Mouse (Mus musculus): Measurements from ENCODE around the gene Edem1.
"Not testable (repeated sequence)": the region's sequence is repeated elsewhere in the genome, so short reads cannot be mapped to it uniquely, and the experiment has no call there.

Edem1 gene

DNA sequence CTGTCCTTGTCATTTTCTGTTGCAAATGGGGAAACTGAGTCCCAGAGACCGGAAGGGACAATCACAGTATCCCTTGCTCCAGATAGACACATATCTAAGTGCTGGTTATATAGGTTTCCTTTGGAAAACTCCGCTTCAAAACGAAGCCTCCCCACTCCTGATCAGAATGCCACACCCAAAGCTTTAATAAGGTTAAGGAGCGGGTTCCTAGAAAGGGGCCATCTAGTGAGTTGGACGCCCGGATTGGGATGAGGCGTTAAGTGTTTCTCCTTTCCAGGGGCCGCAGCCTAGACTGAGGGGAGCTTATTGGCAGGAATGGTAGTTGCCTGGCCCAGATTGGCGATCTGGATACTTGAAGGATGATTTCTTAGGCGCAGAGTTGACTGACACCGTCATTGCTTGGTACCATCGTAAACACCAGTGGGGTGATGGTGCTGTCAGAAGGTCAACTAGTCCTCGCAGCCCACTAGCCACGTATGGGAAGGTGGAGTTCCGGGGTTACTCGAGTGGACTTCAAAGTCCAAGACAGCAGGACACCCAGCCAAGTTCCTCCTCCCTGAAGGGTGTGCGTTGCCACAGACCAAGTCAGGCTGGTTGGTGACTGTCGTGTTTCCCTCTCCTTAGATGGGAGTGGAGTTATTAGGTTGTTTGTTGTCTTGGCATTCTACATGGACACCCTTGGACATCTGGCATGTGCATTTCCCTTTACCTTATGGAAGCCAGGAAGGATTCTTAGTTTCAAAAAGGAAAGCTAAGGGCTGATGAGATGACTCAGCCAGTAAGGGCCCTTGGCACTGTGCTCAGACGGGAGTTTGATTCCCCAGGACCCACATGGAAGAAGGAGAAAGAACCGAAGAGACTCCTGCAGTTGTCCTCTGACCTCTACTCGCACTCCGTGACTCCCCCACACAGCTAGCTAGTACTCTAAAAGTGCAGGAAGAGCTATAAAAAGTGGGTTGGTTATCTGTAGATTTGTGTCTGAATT is 1.2 kb downstream of the Edem1 start:
- peak in 1 of 2 experiments; percentile 44 for DNase-seq (ENCODE audit: low read depth in 1 of 2, low spot score in 2 of 2)

DNA sequence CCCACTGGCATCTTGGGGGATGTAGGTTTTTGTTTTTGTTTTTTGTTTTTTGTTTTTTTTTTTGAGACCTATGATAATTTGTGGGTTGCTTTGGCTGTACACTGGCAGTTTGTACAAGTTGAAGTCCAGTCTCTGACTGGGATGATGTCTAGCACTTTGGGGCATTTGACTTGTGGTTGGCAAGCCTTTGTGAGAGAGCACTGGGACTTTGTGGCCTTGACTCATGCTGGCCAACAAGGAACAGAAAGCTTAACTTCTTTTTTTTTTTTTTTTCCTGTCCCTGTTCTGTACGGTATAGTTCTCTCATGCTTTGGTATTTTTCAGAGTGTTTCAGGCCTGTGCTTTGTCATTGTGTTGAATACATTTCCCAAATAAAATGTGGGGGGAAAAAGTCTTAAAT is 3.7 kb downstream of the Edem1 start:
- DNase-seq (ENCODE audit: low read depth in 1 of 2, low spot score in 2 of 2): no peak

- DNase-seq (ENCODE audit: low read depth in 1 of 2, low spot score in 2 of 2): no peak
Observed at GRCm38 (mm10) chr6:108832989-108833388, 4.5 kb downstream of the Edem1 start.

DNA sequence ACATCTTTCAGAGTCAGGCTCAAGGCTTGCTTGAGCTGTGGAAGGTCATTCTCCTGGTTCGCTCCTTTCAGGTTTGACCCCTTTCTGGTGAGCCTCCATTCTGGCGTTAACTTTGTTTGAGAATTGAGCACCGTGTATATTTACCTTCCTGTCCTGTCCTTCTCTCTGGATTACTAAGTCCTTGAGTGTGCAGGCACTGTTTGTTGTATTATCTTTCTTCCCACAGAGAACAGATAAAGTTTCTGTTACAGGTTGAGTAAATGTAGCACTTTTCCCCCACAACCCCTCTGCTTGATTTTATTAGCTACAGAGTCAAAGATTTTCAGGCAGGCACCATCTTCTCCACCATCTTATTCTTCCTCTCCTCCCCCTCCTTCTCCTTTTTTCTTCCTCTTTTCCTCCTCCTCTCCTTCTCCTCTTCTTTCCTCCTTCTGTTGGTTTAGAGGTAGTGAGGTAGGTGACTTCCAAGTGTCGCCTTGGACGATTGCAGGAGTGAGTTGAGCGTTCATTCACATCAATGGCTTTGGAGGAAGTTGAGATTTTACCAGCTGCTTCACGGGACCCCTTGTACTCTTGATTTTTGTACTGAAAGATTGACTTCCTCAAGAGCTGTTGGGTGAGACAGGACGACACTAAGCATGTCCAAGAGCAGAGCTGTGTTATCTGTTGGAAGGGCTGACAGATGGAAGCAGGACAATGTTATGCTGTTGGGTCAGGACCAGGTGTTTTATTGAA is 5.7 kb downstream of the Edem1 start:
- no peak for DNase-seq (ENCODE audit: low read depth in 1 of 2, low spot score in 2 of 2)

DNA sequence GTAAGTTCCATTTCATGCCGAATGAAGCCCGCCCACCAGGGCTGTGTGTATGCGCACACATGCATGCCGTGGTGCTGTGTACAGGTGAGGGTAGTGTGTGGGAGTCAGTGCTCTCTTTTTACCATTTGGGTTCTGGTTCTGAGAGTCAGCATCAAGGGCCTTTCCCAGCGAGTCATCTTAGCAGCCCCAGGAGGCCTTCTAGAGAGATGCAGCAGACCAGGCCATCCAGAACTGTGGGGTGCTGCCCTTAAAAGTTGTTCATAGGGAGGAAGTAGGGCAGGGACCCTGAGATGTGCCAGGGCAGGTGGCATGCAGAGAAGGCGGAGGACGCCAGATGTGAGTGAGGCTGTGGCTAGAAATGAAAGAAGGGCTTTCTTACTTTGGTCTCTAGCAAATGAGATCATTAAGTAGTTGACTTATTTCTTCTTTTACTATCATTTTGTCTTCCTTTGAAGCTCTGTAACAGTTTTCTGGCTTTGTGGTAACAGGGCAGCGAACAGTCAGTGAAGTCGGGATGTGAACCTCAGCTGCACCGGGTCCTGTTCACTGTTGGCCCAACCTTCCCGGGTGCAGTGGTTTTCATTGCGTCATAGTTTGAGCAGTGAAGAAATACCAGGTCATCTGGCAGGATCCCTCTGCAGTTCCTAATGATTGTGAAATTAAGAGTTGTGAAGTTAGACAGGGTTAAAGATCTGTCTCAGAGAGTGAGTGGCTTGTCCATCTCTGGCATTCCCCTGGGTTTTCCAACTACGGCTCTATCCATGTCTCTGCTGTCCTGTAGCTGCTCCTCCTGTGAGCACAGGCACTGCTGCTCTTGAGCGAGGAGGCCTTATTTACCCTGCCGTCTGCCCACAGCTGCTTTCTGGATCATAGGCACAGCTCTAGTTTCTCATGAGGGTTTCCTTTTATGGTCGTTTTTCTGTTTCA is 7.6 kb downstream of the Edem1 start:
- peak; percentile 50 to 66 for DNase-seq (ENCODE audit: low read depth in 1 of 2, low spot score in 2 of 2)

GRCm38 (mm10) chr6:108837081-108837480 is 8.6 kb downstream of the Edem1 start:
- DNase-seq (ENCODE audit: low read depth in 1 of 2, low spot score in 2 of 2): no peak

- no peak for DNase-seq (ENCODE audit: low read depth in 1 of 2, low spot score in 2 of 2)
Observed at GRCm38 (mm10) chr6:108837958-108838357, 9.5 kb downstream of the Edem1 start.

DNA sequence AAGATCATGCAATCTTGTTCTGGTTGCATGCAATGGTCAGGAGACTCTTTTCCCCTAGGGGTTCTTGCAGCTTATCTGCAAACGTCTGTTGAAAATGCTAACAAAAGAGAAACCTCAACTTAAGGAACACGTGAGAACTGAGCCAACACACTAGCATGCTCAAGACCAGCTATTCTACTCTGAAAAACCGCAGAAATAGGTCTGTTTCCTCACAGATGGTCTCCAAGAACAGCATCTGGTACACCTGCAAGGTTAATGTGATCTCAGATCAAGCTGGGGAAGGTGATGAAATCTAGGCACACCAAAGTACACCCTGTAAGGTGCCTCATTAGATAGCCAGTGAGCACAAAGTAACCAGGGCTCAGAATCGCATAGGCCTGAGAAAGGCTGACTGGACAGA is 11.0 kb downstream of the Edem1 start:
- DNase-seq (ENCODE audit: low read depth in 1 of 2, low spot score in 2 of 2): no peak

GRCm38 (mm10) chr6:108840861-108841640 is 12.6 kb downstream of the Edem1 start:
- DNase-seq (ENCODE audit: low read depth in 1 of 2, low spot score in 2 of 2): no peak

DNA sequence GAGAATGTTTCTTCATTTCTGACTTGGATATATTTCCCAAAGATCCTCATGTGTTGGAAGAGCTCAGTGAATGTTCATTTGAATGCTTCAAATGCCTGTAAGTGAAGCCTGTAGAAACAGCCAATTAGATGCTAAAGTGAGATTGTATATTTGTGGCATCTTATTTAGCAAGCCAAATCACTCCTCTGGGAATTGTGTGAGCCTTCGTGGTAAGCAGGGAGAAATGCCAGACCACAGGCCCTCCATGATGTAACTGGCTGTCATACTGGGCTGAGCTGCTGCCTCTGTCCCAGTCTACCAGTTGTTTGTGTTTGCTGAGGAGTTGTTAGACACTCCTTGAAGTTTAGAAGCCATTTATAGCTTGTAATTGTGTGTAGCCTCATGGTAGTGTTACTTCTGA is 15.2 kb downstream of the Edem1 start:
- DNase-seq (ENCODE audit: low read depth in 1 of 2, low spot score in 2 of 2): no peak

- DNase-seq (ENCODE audit: low read depth in 1 of 2, low spot score in 2 of 2): no peak
Observed at GRCm38 (mm10) chr6:108844093-108844492, 15.7 kb downstream of the Edem1 start.

- DNase-seq (ENCODE audit: low read depth in 1 of 2, low spot score in 2 of 2): no peak
Observed at GRCm38 (mm10) chr6:108844771-108845170, 16.3 kb downstream of the Edem1 start.

GRCm38 (mm10) chr6:108852088-108852670 is 23.7 kb downstream of the Edem1 start:
- DNase-seq (ENCODE audit: low read depth in 1 of 2, low spot score in 2 of 2): no peak

DNA sequence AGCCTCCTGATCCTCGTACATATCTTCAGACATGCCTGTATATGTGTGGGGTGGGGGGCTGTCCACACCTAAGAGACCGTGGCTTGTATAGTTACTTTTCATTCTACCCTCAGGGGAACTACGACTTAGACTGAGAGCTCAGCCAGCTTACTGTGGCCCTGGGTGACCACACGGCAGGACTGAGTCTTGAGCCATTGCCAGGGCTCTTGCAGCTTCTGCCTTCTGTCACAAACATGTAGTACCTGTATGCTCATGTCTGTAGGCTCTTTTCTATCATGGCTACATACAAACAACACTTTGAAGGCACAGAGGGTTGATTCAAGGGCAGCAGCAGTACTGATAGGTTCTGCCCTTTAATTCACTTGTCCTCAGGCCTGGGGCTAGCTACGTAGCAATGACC is 24.5 kb downstream of the Edem1 start:
- no peak for DNase-seq (ENCODE audit: low read depth in 1 of 2, low spot score in 2 of 2)

DNA sequence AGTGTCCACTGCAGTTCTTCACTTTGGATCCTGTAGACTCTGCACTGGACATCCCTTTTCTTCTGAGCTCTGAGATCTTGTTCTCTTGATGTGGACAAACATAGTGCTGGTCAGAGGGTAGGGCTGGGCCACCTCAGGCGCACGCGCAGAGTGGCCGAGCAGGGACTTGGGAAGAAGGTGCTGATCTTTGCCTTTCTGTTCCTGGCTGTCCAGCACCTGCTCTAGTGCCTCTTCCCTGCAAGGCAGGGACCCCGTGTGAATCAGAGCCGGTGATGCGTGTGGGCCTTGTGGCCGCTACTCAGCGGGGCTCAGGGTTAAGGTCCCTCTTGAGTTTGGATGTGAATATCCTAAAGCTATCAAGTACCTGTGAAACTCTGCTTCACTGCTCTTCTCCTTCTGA is 30.1 kb downstream of the Edem1 start:
- no peak for DNase-seq (ENCODE audit: low read depth in 1 of 2, low spot score in 2 of 2)

DNA sequence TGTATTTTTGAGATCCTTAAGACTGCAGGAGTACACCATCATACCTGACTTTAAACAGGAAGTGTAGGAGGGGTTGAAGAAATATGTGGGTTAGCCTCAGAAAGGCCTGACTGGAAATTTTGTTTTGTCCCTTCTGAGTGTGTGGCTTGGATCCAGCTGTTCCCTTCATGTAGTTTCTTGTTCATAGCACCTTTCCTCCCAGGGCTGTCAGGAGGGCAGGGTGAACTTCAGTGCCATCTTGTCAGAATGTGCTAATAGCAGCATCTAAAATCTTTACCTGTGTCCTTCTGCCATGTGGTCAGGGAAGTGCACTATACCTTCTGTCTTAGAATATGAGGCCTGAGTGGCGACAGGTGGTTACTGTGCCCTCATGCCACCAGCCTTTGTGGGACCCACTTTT is 32.8 kb downstream of the Edem1 start:
- no peak for DNase-seq (ENCODE audit: low read depth in 1 of 2, low spot score in 2 of 2)

DNA sequence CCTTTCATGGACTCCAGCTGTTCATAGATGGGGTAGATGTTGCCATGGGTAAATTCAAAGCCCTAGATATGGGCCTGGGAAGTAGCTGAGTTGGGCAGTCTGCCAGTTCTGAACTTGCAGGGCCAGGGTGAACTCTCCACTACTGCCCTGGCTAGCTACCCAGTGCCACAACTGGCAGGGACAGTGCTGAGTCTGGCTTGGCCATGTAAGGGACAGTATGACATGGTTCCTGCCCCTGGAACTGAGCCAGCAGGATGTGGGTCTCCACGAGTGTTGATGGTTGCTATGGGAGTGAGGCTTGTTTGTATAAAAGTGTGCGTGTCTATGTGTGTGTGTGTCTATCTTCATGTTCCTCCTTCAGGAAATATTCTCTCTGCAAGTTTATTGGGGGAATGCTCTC is 34.1 kb downstream of the Edem1 start:
- DNase-seq (ENCODE audit: low read depth in 1 of 2, low spot score in 2 of 2): no peak

DNA sequence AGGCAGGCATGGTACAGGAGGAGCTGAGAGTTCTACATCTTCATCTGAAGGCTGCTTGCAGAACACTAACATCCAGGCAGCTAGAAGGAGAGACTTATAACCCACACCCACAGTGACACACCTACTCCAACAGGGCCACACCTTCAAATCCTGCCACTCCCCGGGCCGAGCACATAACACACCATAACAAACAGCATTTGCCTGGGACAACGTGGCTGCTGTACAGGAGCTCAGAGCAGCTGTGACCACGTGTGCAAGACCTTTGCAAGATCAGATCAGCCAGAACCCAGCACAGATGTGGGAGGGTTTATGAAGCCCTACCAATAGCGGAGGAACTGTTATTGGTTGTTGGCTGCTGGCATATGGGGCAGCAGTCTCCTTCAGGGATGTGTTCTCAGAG is 37.9 kb downstream of the Edem1 start:
- no peak for DNase-seq (ENCODE audit: low read depth in 1 of 2, low spot score in 2 of 2)

DNA sequence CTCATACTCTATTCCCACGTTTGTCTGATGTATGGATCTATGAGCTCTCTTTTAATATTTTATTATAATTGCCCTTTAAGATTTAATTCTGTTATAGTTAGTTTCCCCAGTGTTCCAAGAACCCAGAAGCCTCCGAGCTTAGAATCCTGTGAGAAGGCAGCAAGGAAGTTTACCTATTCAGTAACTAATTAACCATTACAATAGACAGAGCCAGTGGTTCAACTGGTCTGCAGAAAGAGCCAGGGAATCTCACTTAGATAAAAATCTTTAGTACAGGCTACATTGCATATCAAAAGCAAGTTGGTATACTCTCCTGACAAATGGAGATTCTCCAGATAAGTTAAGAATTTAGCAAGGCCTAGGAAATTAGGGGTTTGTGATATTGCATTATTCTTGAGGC is 40.6 kb downstream of the Edem1 start:
- DNase-seq (ENCODE audit: low read depth in 1 of 2, low spot score in 2 of 2): not testable (repeated sequence)

GRCm38 (mm10) chr6:108870421-108870820 is 42.0 kb downstream of the Edem1 start:
- DNase-seq (ENCODE audit: low read depth in 1 of 2, low spot score in 2 of 2): no peak
